Mouse (Mus musculus) CD4-positive helper T cell, adult 2 months (primary cell): ENCODE results near the gene Mapk8ip2.

Experiments
- DNase-seq: peaks from one replicate; pipeline ENCODE4 v3.0.0-alpha.2; 2012; ENCODE audit warnings: low read depth, missing footprints, low spot score

Mapk8ip2 gene

GRCm38 (mm10) chr15:89452906-89453864 lies 528 bp upstream of the Mapk8ip2 start:
- peak; percentile 55 for DNase-seq

- DNase-seq, result no peak
Observed at GRCm38 (mm10) chr15:89454857-89455256, 1.1 kb downstream of the Mapk8ip2 start.

- DNase-seq, result no peak
Observed at GRCm38 (mm10) chr15:89455642-89456041, 1.9 kb downstream of the Mapk8ip2 start.

- no peak for DNase-seq
Observed at GRCm38 (mm10) chr15:89458942-89459341, 5.2 kb downstream of the Mapk8ip2 start.

- no peak for DNase-seq
Observed at GRCm38 (mm10) chr15:89459821-89460220, 6.1 kb downstream of the Mapk8ip2 start.

GRCm38 (mm10) chr15:89460298-89460697 lies 6.6 kb downstream of the Mapk8ip2 start:
- DNase-seq, result no peak

GRCm38 (mm10) chr15:89461321-89461720 lies 7.6 kb downstream of the Mapk8ip2 start:
- no peak for DNase-seq

GRCm38 (mm10) chr15:89462176-89462575 lies 8.5 kb downstream of the Mapk8ip2 start:
- no peak for DNase-seq

GRCm38 (mm10) chr15:89463334-89464235 lies 9.9 kb downstream of the Mapk8ip2 start:
- peak; percentile 26 for DNase-seq

GRCm38 (mm10) chr15:89465052-89465451 lies 11.3 kb downstream of the Mapk8ip2 start:
- DNase-seq, result no peak

- peak; percentile 19 for DNase-seq
Observed at GRCm38 (mm10) chr15:89468577-89468976, 14.9 kb downstream of the Mapk8ip2 start.

GRCm38 (mm10) chr15:89471476-89471875 lies 17.8 kb downstream of the Mapk8ip2 start:
- no peak for DNase-seq

- DNase-seq, result no peak
Observed at GRCm38 (mm10) chr15:89473370-89473769, 19.7 kb downstream of the Mapk8ip2 start.

GRCm38 (mm10) chr15:89473921-89474320 lies 20.2 kb downstream of the Mapk8ip2 start:
- no peak for DNase-seq

- no peak for DNase-seq
Observed at GRCm38 (mm10) chr15:89474596-89475292, 21.0 kb downstream of the Mapk8ip2 start.

GRCm38 (mm10) chr15:89475293-89475600 lies 21.5 kb downstream of the Mapk8ip2 start:
- DNase-seq, result no peak

GRCm38 (mm10) chr15:89475611-89476474 lies 22.1 kb downstream of the Mapk8ip2 start:
- DNase-seq, result peak; percentile 93

GRCm38 (mm10) chr15:89476475-89476815 lies 22.7 kb downstream of the Mapk8ip2 start:
- peak; percentile 67 for DNase-seq

GRCm38 (mm10) chr15:89477091-89477491 lies 23.4 kb downstream of the Mapk8ip2 start, which contains the start of gene Arsa:
TSS of gene Arsa (minus strand) at chr15:89477425.
- DNase-seq, result no peak

GRCm38 (mm10) chr15:89477806-89478205 lies 24.1 kb downstream of the Mapk8ip2 start:
- DNase-seq, result no peak

- DNase-seq, result no peak
Observed at GRCm38 (mm10) chr15:89478622-89479021, 24.9 kb downstream of the Mapk8ip2 start.
